Mouse (Mus musculus): ENCODE measurements around the gene Tk1. TPM values are rescaled to one million over a fixed set of nuclear protein-coding genes. Genes with fewer than 3 reads are reported as not detected.

The Tk1 gene
- polyA plus RNA-seq, 1 experiment from 2014 or later: 9.8 TPM

GRCm38 (mm10) chr11:117781993-117782704 lies 43.7 kb downstream of the Tk1 start, which contains the start of the genes Tmc8 and Tmc6:
TSS of gene Tmc8 (plus strand) at chr11:117782076.
TSS of gene Tmc6 (minus strand) at chr11:117782198.
- no peaks in the 10 kb centered on the region; the same call in 1 of the 2 replicates for H3K9me3 ChIP-seq (replicated peaks; ENCODE audit: control insufficient read depth, low read length, poor library complexity, severe bottlenecking)
- H3K27ac ChIP-seq (ENCODE audit: low read length): no peak within 1 kb of the TSS; the same call in 1 of the 2 replicates
- WGBS: 49% methylated on average over 19 of the region's 24 CpGs
- H3K4me2 ChIP-seq (ENCODE audit: low read length): peak within 1 kb of the TSS; percentile 58
- H3K4me1 ChIP-seq (ENCODE audit: control insufficient read depth, insufficient read depth, low read length): peaks cover 20% of the 10 kb centered on the region
- no peak for ATAC-seq
- H3K4me3 ChIP-seq (ENCODE audit: low read depth, low read length): peak within 1 kb of the TSS; percentile 27
- H3K9ac ChIP-seq (ENCODE audit: low read depth, low read length): peak within 1 kb of the TSS; percentile 52; the same call in 1 of the 2 replicates
- H3K27me3 ChIP-seq (ENCODE audit: control insufficient read depth, insufficient read depth, low read depth, low read length): peaks cover 27% of the 10 kb centered on the region
- no peaks in the 10 kb centered on the region for H3K36me3 ChIP-seq (ENCODE audit: control insufficient read depth, insufficient read depth, low read length)

- peaks cover 27% of the 10 kb centered on the region for H3K27me3 ChIP-seq (ENCODE audit: control insufficient read depth, insufficient read depth, low read depth, low read length)
- WGBS: 25% methylated on average over 18 of the region's 18 CpGs
Measured at GRCm38 (mm10) chr11:117781199-117781821, 44.6 kb downstream of the Tk1 start.

GRCm38 (mm10) chr11:117780582-117781111 lies 45.2 kb downstream of the Tk1 start:
- WGBS: 4% methylated on average over 19 of the region's 19 CpGs
- Histone ChIP-seq H3K4me3 (ENCODE audit: low read depth, low read length) (peak overlapping the region; percentile 20), H3K4me1 (ENCODE audit: control insufficient read depth, insufficient read depth, low read length) (peaks cover 20% of the 10 kb centered on the region), H3K27me3 (ENCODE audit: control insufficient read depth, insufficient read depth, low read depth, low read length) (peaks cover 27% of the 10 kb centered on the region), H3K9ac (ENCODE audit: low read depth, low read length) (peak overlapping the region; percentile 52; the same call in 1 of the 2 replicates), H3K4me2 (ENCODE audit: low read length) (peak overlapping the region; percentile 48), H3K27ac (ENCODE audit: low read length) (no peak overlapping the region), H3K36me3 (ENCODE audit: control insufficient read depth, insufficient read depth, low read length) (no peaks in the 10 kb centered on the region), H3K9me3 (replicated peaks; ENCODE audit: control insufficient read depth, low read length, poor library complexity, severe bottlenecking) (no peaks in the 10 kb centered on the region; the same call in 1 of the 2 replicates)
- ATAC-seq: no peak

More at GRCm38 (mm10) chr11:117781199-117781821, 44.6 kb downstream of the Tk1 start:
- H3K4me3 ChIP-seq (ENCODE audit: low read depth, low read length): no peak overlapping the region
- peaks cover 20% of the 10 kb centered on the region for H3K4me1 ChIP-seq (ENCODE audit: control insufficient read depth, insufficient read depth, low read length)
- no peaks in the 10 kb centered on the region; the same call in 1 of the 2 replicates for H3K9me3 ChIP-seq (replicated peaks; ENCODE audit: control insufficient read depth, low read length, poor library complexity, severe bottlenecking)
- no peak overlapping the region for H3K27ac ChIP-seq (ENCODE audit: low read length)
- no peak for ATAC-seq
- H3K9ac ChIP-seq (ENCODE audit: low read depth, low read length): no peak overlapping the region
- H3K36me3 ChIP-seq (ENCODE audit: control insufficient read depth, insufficient read depth, low read length): no peaks in the 10 kb centered on the region
- no peak overlapping the region for H3K4me2 ChIP-seq (ENCODE audit: low read length)

- no peak for ATAC-seq
- peaks cover 27% of the 10 kb centered on the region for H3K27me3 ChIP-seq (ENCODE audit: control insufficient read depth, insufficient read depth, low read depth, low read length)
Measured at GRCm38 (mm10) chr11:117780199-117780515, 45.7 kb downstream of the Tk1 start.

GRCm38 (mm10) chr11:117779434-117780198 lies 46.3 kb downstream of the Tk1 start:
- Histone ChIP-seq H3K9me3 (replicated peaks; ENCODE audit: control insufficient read depth, low read length, poor library complexity, severe bottlenecking) (no peaks in the 10 kb centered on the region; the same call in 1 of the 2 replicates), H3K4me2 (ENCODE audit: low read length) (peak overlapping the region; percentile 48), H3K9ac (ENCODE audit: low read depth, low read length) (peak overlapping the region; percentile 52), H3K36me3 (ENCODE audit: control insufficient read depth, insufficient read depth, low read length) (no peaks in the 10 kb centered on the region), H3K27ac (ENCODE audit: low read length) (peak overlapping the region; percentile 39), H3K27me3 (ENCODE audit: control insufficient read depth, insufficient read depth, low read depth, low read length) (peaks cover 27% of the 10 kb centered on the region), H3K4me3 (ENCODE audit: low read depth, low read length) (peak overlapping the region; percentile 20), H3K4me1 (ENCODE audit: control insufficient read depth, insufficient read depth, low read length) (peaks cover 20% of the 10 kb centered on the region)
- ATAC-seq: 0 out of 2 replicates have a peak, but pooled peaks have one; percentile 5
- 8% methylated on average over 38 of the region's 38 CpGs for WGBS

More at GRCm38 (mm10) chr11:117780199-117780515, 45.7 kb downstream of the Tk1 start:
- Histone ChIP-seq H3K4me3 (ENCODE audit: low read depth, low read length) (peak overlapping the region; percentile 20), H3K9ac (ENCODE audit: low read depth, low read length) (peak overlapping the region; percentile 52), H3K9me3 (replicated peaks; ENCODE audit: control insufficient read depth, low read length, poor library complexity, severe bottlenecking) (no peaks in the 10 kb centered on the region; the same call in 1 of the 2 replicates), H3K36me3 (ENCODE audit: control insufficient read depth, insufficient read depth, low read length) (no peaks in the 10 kb centered on the region), H3K4me1 (ENCODE audit: control insufficient read depth, insufficient read depth, low read length) (peaks cover 20% of the 10 kb centered on the region), H3K27ac (ENCODE audit: low read length) (peak overlapping the region; percentile 39), H3K4me2 (ENCODE audit: low read length) (peak overlapping the region; percentile 48)
- WGBS: 3% methylated on average over 17 of the region's 17 CpGs

- Histone ChIP-seq H3K9me3 (replicated peaks; ENCODE audit: control insufficient read depth, low read length, poor library complexity, severe bottlenecking) (no peaks in the 10 kb centered on the region), H3K27ac (ENCODE audit: low read length) (peak overlapping the region; percentile 39; the same call in 1 of the 2 replicates), H3K9ac (ENCODE audit: low read depth, low read length) (no peak overlapping the region), H3K4me3 (ENCODE audit: low read depth, low read length) (no peak overlapping the region), H3K36me3 (ENCODE audit: control insufficient read depth, insufficient read depth, low read length) (no peaks in the 10 kb centered on the region), H3K27me3 (ENCODE audit: control insufficient read depth, insufficient read depth, low read depth, low read length) (peaks cover 27% of the 10 kb centered on the region), H3K4me2 (ENCODE audit: low read length) (no peak overlapping the region), H3K4me1 (ENCODE audit: control insufficient read depth, insufficient read depth, low read length) (peaks cover 20% of the 10 kb centered on the region)
- ATAC-seq: no peak
- 76% methylated on average over 12 of the region's 12 CpGs for WGBS
Measured at GRCm38 (mm10) chr11:117778851-117779433, 47.0 kb downstream of the Tk1 start.

- 92% methylated on average over 11 of the region's 11 CpGs for WGBS
- ATAC-seq: no peak
- Histone ChIP-seq H3K27ac (ENCODE audit: low read length) (no peak overlapping the region), H3K4me3 (ENCODE audit: low read depth, low read length) (no peak overlapping the region), H3K27me3 (ENCODE audit: control insufficient read depth, insufficient read depth, low read depth, low read length) (peaks cover 24% of the 10 kb centered on the region), H3K4me1 (ENCODE audit: control insufficient read depth, insufficient read depth, low read length) (peaks cover 16% of the 10 kb centered on the region), H3K9me3 (replicated peaks; ENCODE audit: control insufficient read depth, low read length, poor library complexity, severe bottlenecking) (no peaks in the 10 kb centered on the region), H3K9ac (ENCODE audit: low read depth, low read length) (no peak overlapping the region), H3K36me3 (ENCODE audit: control insufficient read depth, insufficient read depth, low read length) (no peaks in the 10 kb centered on the region), H3K4me2 (ENCODE audit: low read length) (no peak overlapping the region)
Measured at GRCm38 (mm10) chr11:117778031-117778430, 47.9 kb downstream of the Tk1 start.

GRCm38 (mm10) chr11:117777111-117777510 lies 48.8 kb downstream of the Tk1 start:
- H3K4me2 ChIP-seq (ENCODE audit: low read length): no peak overlapping the region
- WGBS: 84% methylated on average over 5 of the region's 5 CpGs
- no peak overlapping the region for H3K9ac ChIP-seq (ENCODE audit: low read depth, low read length)
- no peak for ATAC-seq
- H3K27me3 ChIP-seq (ENCODE audit: control insufficient read depth, insufficient read depth, low read depth, low read length): peaks cover 23% of the 10 kb centered on the region
- H3K9me3 ChIP-seq (replicated peaks; ENCODE audit: control insufficient read depth, low read length, poor library complexity, severe bottlenecking): no peaks in the 10 kb centered on the region
- H3K36me3 ChIP-seq (ENCODE audit: control insufficient read depth, insufficient read depth, low read length): no peaks in the 10 kb centered on the region
- no peak overlapping the region for H3K4me3 ChIP-seq (ENCODE audit: low read depth, low read length)
- peaks cover 13% of the 10 kb centered on the region for H3K4me1 ChIP-seq (ENCODE audit: control insufficient read depth, insufficient read depth, low read length)
- no peak overlapping the region for H3K27ac ChIP-seq (ENCODE audit: low read length)

Measured in midbrain, embryonic 16.5 days (tissue).